Mouse (Mus musculus) heart, adult 2 months (tissue): Measurements from ENCODE around the gene Acaa1b.

Experiments used
- EP300 ChIP-seq: fragments of 200-500 bp; IDR thresholded peaks from 2 replicates; pipeline ENCODE4 v1.6.1; 2011; ENCODE audit warnings: low read depth, low read length, control low read depth; ENCODE audit not compliant: insufficient read depth
- POLR2A ChIP-seq: fragments of 200-500 bp; IDR thresholded peaks from 2 replicates; pipeline ENCODE4 v1.6.1; 2011; ENCODE audit warnings: mild to moderate bottlenecking, low read depth, low read length, control low read depth; ENCODE audit not compliant: insufficient read depth

- TF ChIP-seq EP300 (no peak), POLR2A (no peak)
These were observed at the start of gene Acaa1b for GRCm38 (mm10) chr9:119156278-119157201.
